Mouse (Mus musculus): ENCODE results near the gene Hoxa6.

The Hoxa6 gene

GRCm38 (mm10) chr6:52241001-52241621 is 32.6 kb upstream of the Hoxa6 start:
- no peak for DNase-seq (ENCODE audit: low spot score in 2 of 2)

GRCm38 (mm10) chr6:52240389-52241000 is 32.0 kb upstream of the Hoxa6 start, which contains the start of gene Hoxa10:
Gene Hoxa10, minus strand, starts transcription at chr6:52240854.
- peak in 1 of 2 experiments; percentile 55 for DNase-seq (ENCODE audit: low spot score in 2 of 2)

GRCm38 (mm10) chr6:52239625-52240388 is 31.3 kb upstream of the Hoxa6 start:
- no peak for DNase-seq (ENCODE audit: low spot score in 2 of 2)

GRCm38 (mm10) chr6:52238976-52239375 is 30.5 kb upstream of the Hoxa6 start:
- no peak for DNase-seq (ENCODE audit: low spot score in 2 of 2)

GRCm38 (mm10) chr6:52238155-52238545 is 29.6 kb upstream of the Hoxa6 start:
- DNase-seq (ENCODE audit: low spot score in 2 of 2): no peak

GRCm38 (mm10) chr6:52237346-52238154 is 29.0 kb upstream of the Hoxa6 start:
- DNase-seq (ENCODE audit: low spot score in 2 of 2): no peak

- DNase-seq (ENCODE audit: low spot score in 2 of 2): no peak
Measured at GRCm38 (mm10) chr6:52236806-52237205, 28.3 kb upstream of the Hoxa6 start.

GRCm38 (mm10) chr6:52235866-52236265 is 27.3 kb upstream of the Hoxa6 start:
- DNase-seq (ENCODE audit: low spot score in 2 of 2): no peak

- DNase-seq (ENCODE audit: low spot score in 2 of 2): no peak
Measured at GRCm38 (mm10) chr6:52235267-52235666, 26.7 kb upstream of the Hoxa6 start.

- DNase-seq (ENCODE audit: low spot score in 2 of 2): peak in 1 of 2 experiments; percentile 15
Measured at GRCm38 (mm10) chr6:52234428-52235140, 26.1 kb upstream of the Hoxa6 start.

- peak in 1 of 2 experiments; percentile 21 for DNase-seq (ENCODE audit: low spot score in 2 of 2)
Measured at GRCm38 (mm10) chr6:52233546-52234427, 25.3 kb upstream of the Hoxa6 start.

GRCm38 (mm10) chr6:52232984-52233545 is 24.5 kb upstream of the Hoxa6 start:
- DNase-seq (ENCODE audit: low spot score in 2 of 2): peak in 1 of 2 experiments; percentile 16

GRCm38 (mm10) chr6:52232568-52232965 is 24.0 kb upstream of the Hoxa6 start:
- peak in 1 of 2 experiments; percentile 18 for DNase-seq (ENCODE audit: low spot score in 2 of 2)

GRCm38 (mm10) chr6:52231885-52232567 is 23.5 kb upstream of the Hoxa6 start:
- peak in 1 of 2 experiments; percentile 15 for DNase-seq (ENCODE audit: low spot score in 2 of 2)

- DNase-seq (ENCODE audit: low spot score in 2 of 2): no peak
Measured at GRCm38 (mm10) chr6:52230516-52231165, 22.1 kb upstream of the Hoxa6 start, which contains the start of gene Hoxa9. Gene Hoxa9, minus strand, starts transcription at chr6:52231089.

GRCm38 (mm10) chr6:52229558-52230416 is 21.3 kb upstream of the Hoxa6 start:
- DNase-seq (ENCODE audit: low spot score in 2 of 2): no peak

Data from right cerebral cortex, postnatal 10 days (tissue).